8 mouse cellular contexts compared by ENCODE assay signal in the genomic region with DNA sequence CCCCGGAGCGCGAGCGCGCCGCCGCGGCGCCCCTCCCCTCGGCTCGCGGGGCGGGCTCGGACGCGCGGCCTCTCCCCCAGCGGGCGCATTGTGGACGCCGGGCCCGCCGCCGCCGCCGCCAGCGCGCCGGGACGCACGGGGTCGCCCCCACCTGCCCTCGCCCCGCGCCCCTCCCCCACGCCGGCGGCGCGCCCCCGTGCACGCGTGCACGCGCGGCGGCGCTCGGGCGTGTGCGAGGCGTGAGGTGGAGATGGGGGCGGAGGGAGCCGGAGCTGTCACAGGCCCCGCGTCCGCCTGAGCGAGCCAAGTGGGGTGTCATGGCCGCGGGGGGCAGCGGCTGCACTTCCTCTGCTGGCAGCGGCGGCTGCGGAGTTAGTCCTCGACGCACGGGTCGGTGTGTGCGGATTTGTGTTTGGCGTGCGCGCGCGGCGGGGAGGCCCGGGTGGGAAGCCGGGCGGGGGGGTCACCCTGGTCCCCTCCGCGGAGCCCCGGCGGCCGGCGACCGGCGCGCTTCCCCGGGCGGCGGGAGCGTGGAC. TPM values are rescaled to one million over a fixed set of nuclear protein-coding genes. Genes with fewer than 3 reads are reported as not detected.
DNase-seq lines count a peak whose midpoint lies in the region; ATAC-seq and TF ChIP-seq lines count a peak whose summit lies in the region.

No protein-coding gene starts in this region.

- H3K9me3 ChIP-seq in G1E (replicated peaks): no peaks in the 10 kb centered on the region
- H3K9me3 ChIP-seq in forebrain, embryonic 15.5 days: no peaks in the 10 kb centered on the region
- H3K9me3 ChIP-seq in lung, embryonic 14.5 days (ENCODE audit: low read depth, low read length): no peaks in the 10 kb centered on the region

- H3K27me3 ChIP-seq in G1E (ENCODE audit: insufficient read depth, low read length): peaks cover 8% of the 10 kb centered on the region
- no peaks in the 10 kb centered on the region for H3K27me3 ChIP-seq in forebrain, embryonic 15.5 days
- no peaks in the 10 kb centered on the region for H3K27me3 ChIP-seq in lung, embryonic 14.5 days (ENCODE audit: insufficient read depth, low read length)

- peak overlapping the region; percentile 90 for H3K9ac ChIP-seq in forebrain, embryonic 15.5 days (replicated peaks)
- peak overlapping the region; percentile 87 for H3K9ac ChIP-seq in lung, embryonic 14.5 days

- peak overlapping the region; percentile 83 for H3K4me2 ChIP-seq in forebrain, embryonic 15.5 days (replicated peaks)
- H3K4me2 ChIP-seq in lung, embryonic 14.5 days: peak overlapping the region; percentile 88

- DNase-seq in G1E (ENCODE audit: low spot score): peak; percentile 70
- DNase-seq in cerebellum, adult 11-12 months: peak; percentile 87
- DNase-seq in heart, postnatal 4 days: peak; percentile 80
- DNase-seq in layer of hippocampus, adult 8-10 months (ENCODE audit: low spot score in 2 of 2): peak; percentile 51 to 52
- DNase-seq in lung, embryonic 14.5 days: peak; percentile 83
- DNase-seq in thymus, postnatal 10 days (ENCODE audit: low spot score in 2 of 2): peak; percentile 75 to 78

- ATAC-seq in G1E (ENCODE audit: extremely low read depth, insufficient number of reproducible peaks, low FRiP score, poor library complexity, severe bottlenecking): peak; percentile 41; the same call in 1 of the 2 replicates
- ATAC-seq in forebrain, embryonic 15.5 days (replicated peaks): peak; percentile 79
- peak; percentile 85 for ATAC-seq in lung, embryonic 14.5 days (ENCODE audit: insufficient read depth)
- ATAC-seq in neutrophil, adult 5-6 weeks (ENCODE audit: extremely low read depth, insufficient number of reproducible peaks, low FRiP score, poor library complexity, severe bottlenecking): peak; percentile 61

- no peak for TF ChIP-seq CTCF in G1E (IDR thresholded peaks at IDR 0.05; ENCODE audit: low read depth, low read length)
- TF ChIP-seq CTCF in lung, embryonic 14.5 days (IDR thresholded peaks at IDR 0.05; ENCODE audit: low read depth): no peak

- H3K4me3 ChIP-seq in G1E (ENCODE audit: low read depth, low read length): peak overlapping the region; percentile 91
- peak overlapping the region; percentile 88 for H3K4me3 ChIP-seq in forebrain, embryonic 15.5 days
- H3K4me3 ChIP-seq in lung, embryonic 14.5 days (ENCODE audit: low read depth, low read length): peak overlapping the region; percentile 96

- H3K27ac ChIP-seq in forebrain, embryonic 15.5 days (replicated peaks): peak overlapping the region; percentile 100
- H3K27ac ChIP-seq in lung, embryonic 14.5 days (ENCODE audit: low read depth): peak overlapping the region; percentile 98

- H3K4me1 ChIP-seq in G1E (ENCODE audit: insufficient read depth, low read depth, low read length): peaks cover 35% of the 10 kb centered on the region
- peaks cover 40% of the 10 kb centered on the region for H3K4me1 ChIP-seq in forebrain, embryonic 15.5 days
- peaks cover 4% of the 10 kb centered on the region; the same call in 1 of the 2 replicates for H3K4me1 ChIP-seq in lung, embryonic 14.5 days (ENCODE audit: insufficient read depth)

- H3K36me3 ChIP-seq in G1E (replicated peaks): peaks cover 16% of the 10 kb centered on the region
- H3K36me3 ChIP-seq in forebrain, embryonic 15.5 days: no peaks in the 10 kb centered on the region
- H3K36me3 ChIP-seq in lung, embryonic 14.5 days (ENCODE audit: insufficient read depth): no peaks in the 10 kb centered on the region

- WGBS in forebrain, embryonic 15.5 days: under 1% methylated on average over 79 of the region's 91 CpGs
- WGBS in lung, embryonic 14.5 days: under 1% methylated on average over 55 of the region's 91 CpGs

RNA-seq across cellular contexts. Expression of a gene that starts 0.5 kb away (rescaled TPM):
- total RNA-seq in G1E (2014; fragmentation: Nextera tagmentation) (26.5 and 44.5 TPM in 2 replicates), G1E (2017) (14.0 and 16.0 TPM in 2 replicates)
- polyA plus RNA-seq in G1E (2012): 1.9 and 2.9 TPM in 2 replicates
- polyA plus RNA-seq in forebrain, embryonic 15.5 days (2015; fragmentation: Nextera tagmentation; extraction: Ambion mirVana): 22.9 and 23.1 TPM in 2 replicates
- 10 to 100 TPM; 13.9 to 16.7 TPM for total RNA-seq in heart, postnatal 4 days (2021)
- 10 to 100 TPM; 18.7 to 21.9 (median 20.4) TPM for total RNA-seq in layer of hippocampus, adult 8-10 months (2022)
- 13.0 and 13.9 TPM in 2 replicates for polyA plus RNA-seq in lung, embryonic 14.5 days (2014; fragmentation: Nextera tagmentation; extraction: Ambion mirVana)
- 47.4 and 51.4 TPM in 2 replicates for total RNA-seq in neutrophil, adult 5-6 weeks (2017)

Comparison
In these comparisons a context has a peak if more than half of its experiments do, and no peak if none do; other contexts are left out.
1. Peak in every context shown above with its lines: DNase-seq, ATAC-seq, H3K4me3 ChIP-seq and H3K27ac ChIP-seq.